Mouse (Mus musculus) heart, adult 2 months (tissue): ENCODE results near the gene Capn1.

ENCODE experiments used
- CTCF ChIP-seq: fragments of 200-600 bp; IDR thresholded peaks from 2 replicates; pipeline ENCODE4 v1.8.1; 2022; ENCODE audit warnings: antibody characterized with exemption, mild to moderate bottlenecking, moderate library complexity
- POLR2A ChIP-seq: fragments of 200-500 bp; IDR thresholded peaks from 2 replicates; pipeline ENCODE4 v1.6.1; 2011; ENCODE audit warnings: mild to moderate bottlenecking, low read depth, low read length, control low read depth; ENCODE audit not compliant: insufficient read depth

DNA sequence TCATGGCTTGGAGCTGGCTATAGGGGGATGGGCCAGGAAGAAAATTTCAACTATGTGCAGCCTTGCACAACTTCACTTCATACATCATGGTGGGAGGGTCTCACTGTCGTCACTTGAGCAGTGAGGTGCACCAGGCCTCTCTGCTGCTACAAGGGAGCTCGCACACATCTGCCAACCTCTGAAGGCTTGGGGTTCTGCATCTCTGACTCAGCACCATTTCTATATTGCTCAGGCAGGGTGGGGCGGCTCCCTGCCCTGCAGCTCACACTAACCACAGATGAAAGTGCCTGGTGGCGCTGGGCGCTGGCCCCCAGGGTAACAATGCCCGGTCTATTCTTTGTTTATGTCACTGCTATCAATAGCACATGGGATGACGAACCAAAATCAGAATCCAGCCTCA lies 70.7 kb downstream of the Capn1 start:
- TF ChIP-seq POLR2A = no peak
- no peak for TF ChIP-seq CTCF
